Mouse (Mus musculus): ENCODE measurements around the gene Sds.

- TF ChIP-seq CTCF (IDR thresholded peaks at IDR 0.05; ENCODE audit: low read depth) (no peak), EP300 (IDR thresholded peaks at IDR 0.05; ENCODE audit: low read depth) (no peak)
Observed at GRCm38 (mm10) chr5:120476296-120476695, at the start of gene Sds.
